Mouse (Mus musculus) liver (tissue): Measurements from ENCODE around the gene Mns1.

Source experiments
- DNase-seq: peaks from one replicate; pipeline ENCODE4 v3.0.0-alpha.2; 2020; ENCODE audit warnings: mixed read lengths

The Mns1 gene

GRCm38 (mm10) chr9:72479276-72479675 is 41.5 kb downstream of the Mns1 start:
- DNase-seq = no peak

- no peak for DNase-seq
Measured at GRCm38 (mm10) chr9:72488523-72488922, 50.7 kb downstream of the Mns1 start.

DNA sequence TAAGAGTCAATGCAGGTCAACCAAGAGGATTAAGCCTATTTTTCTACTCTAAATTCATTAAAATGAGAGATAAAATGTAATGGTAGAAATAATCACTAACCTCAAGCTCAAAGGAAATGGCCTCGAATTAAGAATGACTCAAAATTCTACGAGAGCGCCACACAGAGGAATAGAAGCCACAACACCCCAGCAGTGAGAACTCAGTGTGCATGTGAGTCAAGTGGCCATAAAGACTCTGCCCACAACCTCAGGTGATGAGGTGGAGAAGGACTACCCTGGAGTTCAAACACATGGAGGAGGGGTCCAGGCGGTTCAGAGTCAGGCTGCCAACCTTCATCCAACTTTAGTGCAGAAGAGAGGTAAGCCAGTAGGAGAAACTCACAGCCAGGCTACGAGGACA is 51.3 kb downstream of the Mns1 start:
- DNase-seq = no peak

DNA sequence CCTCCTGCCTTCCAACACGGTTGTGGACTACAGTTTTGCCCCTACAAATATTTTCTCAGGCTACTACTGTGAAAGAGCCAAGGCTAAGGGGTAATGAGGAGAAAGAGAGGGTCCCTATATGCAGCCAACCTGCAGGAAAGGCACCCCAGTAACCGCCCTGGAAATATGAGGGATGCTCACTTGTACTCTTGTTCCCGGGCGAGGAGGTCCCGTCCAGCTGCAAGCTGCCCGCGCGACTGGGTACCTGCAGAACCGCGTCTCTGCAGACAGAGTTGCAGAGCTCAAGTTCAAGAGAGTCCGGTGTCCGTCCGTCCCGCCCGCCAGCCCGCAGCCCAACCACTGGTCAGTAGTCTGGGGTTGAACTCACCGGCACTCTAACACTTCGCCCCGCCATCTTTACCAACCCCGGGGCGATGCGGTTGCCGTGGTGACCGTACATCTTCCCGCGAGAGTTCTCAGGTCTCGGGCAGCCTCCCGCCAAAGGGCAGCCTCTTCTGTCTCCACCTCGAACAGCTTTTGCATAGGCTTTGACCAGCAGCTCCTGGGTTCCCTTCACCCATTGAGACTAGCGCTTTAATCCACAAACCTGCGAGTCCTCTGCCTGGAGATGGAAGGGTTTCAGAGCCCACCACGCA is 53.9 kb downstream of the Mns1 start:
- DNase-seq = peak; percentile 90

GRCm38 (mm10) chr9:72492194-72492565 is 54.4 kb downstream of the Mns1 start, which contains the start of gene Tex9:
Tex9 (minus strand) TSS chr9:72492212.
- DNase-seq = no peak

GRCm38 (mm10) chr9:72493465-72493864 is 55.7 kb downstream of the Mns1 start:
- no peak for DNase-seq

DNA sequence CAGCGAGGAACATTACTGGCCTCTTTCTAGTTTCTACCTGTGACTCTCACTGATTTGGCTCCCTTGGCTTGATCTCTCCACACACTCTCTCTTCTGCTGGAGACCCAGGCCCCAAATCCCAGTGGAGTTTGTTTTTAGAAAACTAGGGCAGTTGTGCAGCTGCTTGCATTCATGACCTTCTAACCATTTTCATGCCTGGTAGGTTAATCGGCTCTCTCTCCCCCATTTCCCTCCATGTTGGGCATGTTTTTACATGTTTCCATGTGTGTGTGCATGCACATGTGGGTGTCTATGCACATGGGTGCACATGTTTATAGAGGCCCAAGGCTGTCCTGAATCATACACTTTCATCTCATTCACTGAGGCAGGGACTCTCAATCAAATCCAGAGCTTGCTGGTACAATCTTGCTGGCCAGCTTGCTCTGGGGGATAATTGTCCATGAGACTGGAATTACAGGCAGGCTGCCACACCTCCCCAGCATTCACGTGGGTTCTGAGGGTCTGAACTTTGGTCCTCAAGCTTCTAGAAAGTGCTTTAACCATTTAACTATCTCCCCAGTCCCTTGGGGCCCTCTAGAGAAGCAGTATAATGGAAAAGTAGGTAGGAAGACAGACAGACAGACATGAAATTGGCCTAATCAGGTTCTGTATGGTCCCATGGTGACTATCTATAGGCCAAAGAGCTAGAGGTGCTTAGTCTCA is 56.3 kb downstream of the Mns1 start:
- DNase-seq = no peak

GRCm38 (mm10) chr9:72496691-72497090 is 58.9 kb downstream of the Mns1 start:
- no peak for DNase-seq

DNA sequence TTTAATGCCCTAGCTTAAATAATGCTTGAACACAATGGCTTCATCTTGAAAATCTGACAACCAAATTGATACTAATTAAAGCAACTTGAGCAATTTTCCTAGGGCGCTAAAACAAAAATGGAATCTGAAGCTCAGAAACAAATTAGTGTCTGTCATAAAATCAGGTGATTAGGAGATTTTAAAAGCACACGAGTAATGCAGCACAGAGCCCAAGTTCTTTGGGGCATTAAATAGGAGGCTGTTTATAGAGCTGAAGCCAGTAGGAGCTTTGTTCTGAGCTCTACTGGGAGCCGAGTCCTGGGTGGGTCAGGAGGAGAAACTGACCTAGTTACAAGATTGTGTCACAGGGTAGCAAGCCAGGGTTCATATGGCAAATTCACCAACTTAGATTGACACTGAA is 59.4 kb downstream of the Mns1 start:
- no peak for DNase-seq
